Mouse (Mus musculus): ENCODE results near the gene Hist1h4d. TPM values are rescaled to one million over a fixed set of nuclear protein-coding genes. Genes with fewer than 3 reads are reported as not detected.

Gene Hist1h4d
- polyA plus RNA-seq, 1 experiment, result 13.8 TPM

- WGBS, result 33% methylated on average over 7 of the region's 7 CpGs
- Histone ChIP-seq H3K27me3 (ENCODE audit: control insufficient read depth, insufficient read depth, low read length) (no peaks in the 10 kb centered on the region), H3K27ac (ENCODE audit: insufficient read depth, low read depth, low read length) (no peak overlapping the region), H3K4me1 (ENCODE audit: control insufficient read depth, insufficient read depth, insufficient read length, low read length) (no peaks in the 10 kb centered on the region), H3K36me3 (ENCODE audit: control insufficient read depth, insufficient read depth, low read length) (no peaks in the 10 kb centered on the region), H3K4me3 (ENCODE audit: low read depth, low read length) (peak overlapping the region; percentile 73)
- TF ChIP-seq POLR2A (IDR thresholded peaks at IDR 0.05; ENCODE audit: low read depth, low read length) (no peak), CTCF (IDR thresholded peaks at IDR 0.05; ENCODE audit: extremely low read depth, insufficient read length, insufficient replicate concordance, low read depth, low read length) (no peak)
Observed at GRCm38 (mm10) chr13:23576351-23576881, 5.0 kb upstream of the Hist1h4d start.

- Histone ChIP-seq H3K27ac (ENCODE audit: insufficient read depth, low read depth, low read length) (no peak overlapping the region), H3K4me3 (ENCODE audit: low read depth, low read length) (no peak overlapping the region), H3K27me3 (ENCODE audit: control insufficient read depth, insufficient read depth, low read length) (no peaks in the 10 kb centered on the region), H3K4me1 (ENCODE audit: control insufficient read depth, insufficient read depth, insufficient read length, low read length) (no peaks in the 10 kb centered on the region), H3K36me3 (ENCODE audit: control insufficient read depth, insufficient read depth, low read length) (no peaks in the 10 kb centered on the region)
- WGBS, result 49% methylated on average over 6 of the region's 6 CpGs
- TF ChIP-seq POLR2A (IDR thresholded peaks at IDR 0.05; ENCODE audit: low read depth, low read length), result no peak
- no peak for TF ChIP-seq CTCF (IDR thresholded peaks at IDR 0.05; ENCODE audit: extremely low read depth, insufficient read length, insufficient replicate concordance, low read depth, low read length)
Observed at GRCm38 (mm10) chr13:23576906-23577639, 4.3 kb upstream of the Hist1h4d start.

- Histone ChIP-seq H3K27me3 (ENCODE audit: control insufficient read depth, insufficient read depth, low read length) (no peaks in the 10 kb centered on the region), H3K27ac (ENCODE audit: insufficient read depth, low read depth, low read length) (no peak overlapping the region), H3K4me1 (ENCODE audit: control insufficient read depth, insufficient read depth, insufficient read length, low read length) (no peaks in the 10 kb centered on the region), H3K4me3 (ENCODE audit: low read depth, low read length) (no peak overlapping the region), H3K36me3 (ENCODE audit: control insufficient read depth, insufficient read depth, low read length) (no peaks in the 10 kb centered on the region)
- WGBS, result 96% methylated on average over 1 of the region's 1 CpGs
- TF ChIP-seq POLR2A (IDR thresholded peaks at IDR 0.05; ENCODE audit: low read depth, low read length), result no peak
- TF ChIP-seq CTCF (IDR thresholded peaks at IDR 0.05; ENCODE audit: extremely low read depth, insufficient read length, insufficient replicate concordance, low read depth, low read length), result no peak
Observed at GRCm38 (mm10) chr13:23577835-23578234, 3.6 kb upstream of the Hist1h4d start.

GRCm38 (mm10) chr13:23582219-23583056, 1.0 kb downstream of the Hist1h4d start:
- Histone ChIP-seq H3K4me1 (ENCODE audit: control insufficient read depth, insufficient read depth, insufficient read length, low read length) (peaks cover 2% of the 10 kb centered on the region; the same call in 1 of the 2 replicates), H3K4me3 (ENCODE audit: low read depth, low read length) (peak overlapping the region; percentile 18; the same call in 1 of the 2 replicates), H3K27me3 (ENCODE audit: control insufficient read depth, insufficient read depth, low read length) (no peaks in the 10 kb centered on the region), H3K27ac (ENCODE audit: insufficient read depth, low read depth, low read length) (peak overlapping the region; percentile 22), H3K36me3 (ENCODE audit: control insufficient read depth, insufficient read depth, low read length) (no peaks in the 10 kb centered on the region)
- TF ChIP-seq CTCF (IDR thresholded peaks at IDR 0.05; ENCODE audit: extremely low read depth, insufficient read length, insufficient replicate concordance, low read depth, low read length), result no peak
- TF ChIP-seq POLR2A (IDR thresholded peaks at IDR 0.05; ENCODE audit: low read depth, low read length), result no peak
- 24% methylated on average over 6 of the region's 6 CpGs for WGBS

GRCm38 (mm10) chr13:23583387-23584068, 2.1 kb downstream of the Hist1h4d start:
- Histone ChIP-seq H3K4me3 (ENCODE audit: low read depth, low read length) (no peak overlapping the region), H3K4me1 (ENCODE audit: control insufficient read depth, insufficient read depth, insufficient read length, low read length) (peaks cover 2% of the 10 kb centered on the region; the same call in 1 of the 2 replicates), H3K27me3 (ENCODE audit: control insufficient read depth, insufficient read depth, low read length) (no peaks in the 10 kb centered on the region), H3K36me3 (ENCODE audit: control insufficient read depth, insufficient read depth, low read length) (no peaks in the 10 kb centered on the region), H3K27ac (ENCODE audit: insufficient read depth, low read depth, low read length) (peak overlapping the region; percentile 24; the same call in 1 of the 2 replicates)
- TF ChIP-seq POLR2A (IDR thresholded peaks at IDR 0.05; ENCODE audit: low read depth, low read length) (no peak), CTCF (IDR thresholded peaks at IDR 0.05; ENCODE audit: extremely low read depth, insufficient read length, insufficient replicate concordance, low read depth, low read length) (no peak)

GRCm38 (mm10) chr13:23584331-23584730, 2.9 kb downstream of the Hist1h4d start:
- no peaks in the 10 kb centered on the region for H3K27me3 ChIP-seq (ENCODE audit: control insufficient read depth, insufficient read depth, low read length)
- TF ChIP-seq POLR2A (IDR thresholded peaks at IDR 0.05; ENCODE audit: low read depth, low read length) (no peak), CTCF (IDR thresholded peaks at IDR 0.05; ENCODE audit: extremely low read depth, insufficient read length, insufficient replicate concordance, low read depth, low read length) (no peak)
- H3K4me1 ChIP-seq (ENCODE audit: control insufficient read depth, insufficient read depth, insufficient read length, low read length), result peaks cover 2% of the 10 kb centered on the region; the same call in 1 of the 2 replicates
- H3K27ac ChIP-seq (ENCODE audit: insufficient read depth, low read depth, low read length), result peak overlapping the region; percentile 99
- H3K36me3 ChIP-seq (ENCODE audit: control insufficient read depth, insufficient read depth, low read length), result no peaks in the 10 kb centered on the region
- no peak overlapping the region for H3K4me3 ChIP-seq (ENCODE audit: low read depth, low read length)

Data from small intestine, adult 2 months (tissue).